Mouse (Mus musculus) CH12.LX (cell line): ENCODE results near the gene Slc15a3. TPM values are rescaled to one million over a fixed set of nuclear protein-coding genes. Genes with fewer than 3 reads are reported as not detected.

ENCODE experiments used
- DNase-seq: peaks from one replicate; pipeline ENCODE4 v3.0.0-alpha.2; 2013; ENCODE audit errors: extremely low read depth
- H3K27ac ChIP-seq: 2 replicates; pipeline ENCODE4 v1.5.1; 2012; ENCODE audit warnings: low read depth, mild to moderate bottlenecking, control low read depth, moderate library complexity; ENCODE audit not compliant: insufficient read depth
- H3K27me3 ChIP-seq: replicated peaks from 2 replicates; pipeline ENCODE3; 2012; ENCODE audit warnings: inconsistent platforms
- H3K36me3 ChIP-seq, 2 experiments: replicated peaks in 1 of 2; 2 replicates each; pipeline versions ENCODE3 to v1.6.1; 2012; ENCODE audit warnings: inconsistent platforms in 1 of 2, low read length in 1 of 2, mild to moderate bottlenecking in 1 of 2, mixed read lengths in 1 of 2, moderate library complexity in 1 of 2; ENCODE audit not compliant: control insufficient read depth in 1 of 2, insufficient read depth in 1 of 2
- H3K4me1 ChIP-seq, 2 experiments: 2 replicates each; pipeline ENCODE4 v1.6.1; 2012; ENCODE audit warnings: inconsistent platforms in 1 of 2, moderate library complexity in 1 of 2; ENCODE audit not compliant: insufficient read depth in 2 of 2, control insufficient read depth in 1 of 2
- H3K4me2 ChIP-seq: 2 replicates; pipeline ENCODE4 v1.6.1; 2012; ENCODE audit warnings: low read depth, mild to moderate bottlenecking, control low read depth; ENCODE audit not compliant: poor library complexity, insufficient read depth, severe bottlenecking
- H3K4me3 ChIP-seq, 3 experiments: fragments of 150-350 bp in 1 of 3; sonication (generic) in 1 of 3; replicated peaks in 1 of 3; 2 replicates each; pipeline versions ENCODE3 to v1.5.1; 2011 to 2012; ENCODE audit warnings: low read depth in 2 of 3, low read length in 2 of 3, mild to moderate bottlenecking in 2 of 3, moderate library complexity in 2 of 3, control low read depth in 1 of 3, improper control_type of control experiment in 1 of 3, inconsistent platforms in 1 of 3, mixed read lengths in 1 of 3; ENCODE audit not compliant: poor library complexity in 1 of 3
- H3K79me2 ChIP-seq: replicated peaks from 2 replicates; pipeline ENCODE4 v1.6.1; 2012; ENCODE audit warnings: mild to moderate bottlenecking, moderate library complexity; ENCODE audit not compliant: control insufficient read depth, poor library complexity, insufficient read depth, severe bottlenecking; ENCODE audit errors: extremely low read depth
- H3K9ac ChIP-seq: 2 replicates; pipeline ENCODE4 v1.6.1; 2012; ENCODE audit warnings: low read depth, mild to moderate bottlenecking, control low read depth, moderate library complexity; ENCODE audit not compliant: insufficient read depth
- H3K9me3 ChIP-seq: replicated peaks from 2 replicates; pipeline ENCODE3; 2012; ENCODE audit warnings: low read length, inconsistent platforms, mixed read lengths
- BHLHE40 ChIP-seq: IDR thresholded peaks from 2 replicates; pipeline ENCODE4 v1.6.1; 2011; ENCODE audit warnings: mild to moderate bottlenecking, low read depth, low read length, improper control_type of control experiment
- CHD2 ChIP-seq: IDR thresholded peaks from 2 replicates; pipeline ENCODE4 v1.6.1; 2011; ENCODE audit warnings: low read length, improper control_type of control experiment
- CTCF ChIP-seq, 2 experiments: IDR thresholded peaks in 1 of 2; conservative IDR thresholded peaks in 1 of 2; 2 replicates each; pipeline ENCODE4 v1.5.1; 2011 to 2012; ENCODE audit warnings: low read depth in 2 of 2, low read length in 2 of 2, improper control_type of control experiment in 1 of 2, inconsistent platforms in 1 of 2, mild to moderate bottlenecking in 1 of 2, moderate library complexity in 1 of 2
- E2F4 ChIP-seq: IDR thresholded peaks from 2 replicates; pipeline ENCODE4 v1.6.1; 2011; ENCODE audit warnings: low read depth, low read length, improper control_type of control experiment; ENCODE audit not compliant: insufficient replicate concordance
- EP300 ChIP-seq: IDR thresholded peaks from 2 replicates; pipeline ENCODE4 v1.6.1; 2011; ENCODE audit warnings: low read length, improper control_type of control experiment
- GABPA ChIP-seq: IDR thresholded peaks from 2 replicates; pipeline ENCODE4 v1.6.1; 2012; ENCODE audit warnings: low read depth, low read length, improper control_type of control experiment, inconsistent platforms; ENCODE audit not compliant: insufficient replicate concordance
- HCFC1 ChIP-seq: IDR thresholded peaks from 2 replicates; pipeline ENCODE4 v1.6.1; 2012; ENCODE audit warnings: low read depth, mild to moderate bottlenecking, inconsistent platforms, low read length, improper control_type of control experiment
- JUND ChIP-seq: conservative IDR thresholded peaks from 2 replicates; pipeline ENCODE4 v1.6.1; 2011; ENCODE audit warnings: low read depth, low read length, improper control_type of control experiment
- MAZ ChIP-seq: IDR thresholded peaks from 2 replicates; pipeline ENCODE4 v1.6.1; 2012; ENCODE audit warnings: low read depth, mild to moderate bottlenecking, inconsistent platforms, low read length, improper control_type of control experiment, moderate library complexity
- MEF2A ChIP-seq: IDR thresholded peaks from 2 replicates; pipeline ENCODE4 v1.6.1; 2014; ENCODE audit warnings: low read depth, mild to moderate bottlenecking, inconsistent platforms, low read length, improper control_type of control experiment, borderline replicate concordance
- NELFE ChIP-seq: IDR thresholded peaks from 2 replicates; pipeline ENCODE4 v1.6.1; 2011; ENCODE audit warnings: low read depth, low read length, improper control_type of control experiment
- POLR2A ChIP-seq: IDR thresholded peaks from 2 replicates; pipeline ENCODE4 v1.6.1; 2011; ENCODE audit warnings: low read depth, mild to moderate bottlenecking, improper control_type of control experiment, low read length
- POLR2AphosphoS2 ChIP-seq: IDR thresholded peaks from 2 replicates; pipeline ENCODE4 v1.6.1; 2011; ENCODE audit warnings: low read depth, low read length, improper control_type of control experiment
- SMC3 ChIP-seq: IDR thresholded peaks from 2 replicates; pipeline ENCODE4 v1.6.1; 2011; ENCODE audit warnings: low read depth, low read length, improper control_type of control experiment
- UBTF ChIP-seq: IDR thresholded peaks from 2 replicates; pipeline ENCODE4 v1.6.1; 2012; ENCODE audit warnings: low read depth, mild to moderate bottlenecking, inconsistent platforms, low read length, improper control_type of control experiment, moderate library complexity
- ZC3H11A ChIP-seq: IDR thresholded peaks from 2 replicates; pipeline ENCODE4 v1.6.1; 2012; ENCODE audit warnings: low read depth, mild to moderate bottlenecking, inconsistent platforms, low read length, improper control_type of control experiment
- ZKSCAN1 ChIP-seq: IDR thresholded peaks from 2 replicates; pipeline ENCODE4 v1.6.1; 2012; ENCODE audit warnings: low read depth, inconsistent platforms, low read length, improper control_type of control experiment, borderline replicate concordance
- ZNF384 ChIP-seq: IDR thresholded peaks from 2 replicates; pipeline ENCODE4 v1.6.1; 2012; ENCODE audit warnings: low read depth, low read length, improper control_type of control experiment, inconsistent platforms
- dilution Hi-C: fragments of 300-500 bp; cut with MboI; formaldehyde crosslinking; loops from 2 replicates; pipeline ENCODE4 v1.14.3; 2020; ENCODE audit warnings: low sequenced_read_pairs; ENCODE audit not compliant: extremely low pct_unique_long_range_greater_than_20kb, extremely low pct_ligation_motif_present
- in situ Hi-C: fragments of 300-500 bp; cut with MboI; formaldehyde crosslinking; loops from 3 replicates; pipeline ENCODE4 v1.14.3; 2019; ENCODE audit warnings: low sequenced_read_pairs, low pct_ligation_motif_present, low pct_unique_long_range_greater_than_20kb, mixed read lengths
- polyA plus RNA-seq: library from polyadenylated mRNA; unstranded; fragments of >175 nt; gene quantifications from 2 replicates; pipeline ENCODE4 v1.2.1, GENCODE M21; 2012; ENCODE audit warnings: low read depth; ENCODE audit not compliant: insufficient read length
- total RNA-seq, 2 experiments: library from RNA; depleted of rRNA; stranded (reverse); fragments of 300-350 nt in 1 of 2; fragments of >200 nt in 1 of 2; gene quantifications; 2 replicates each; pipeline ENCODE4 v1.2.3; 2012 to 2014

Gene Slc15a3
- total and polyA plus RNA-seq, 3 experiments: 84.5 to 219 (median 94.3) TPM

DNA sequence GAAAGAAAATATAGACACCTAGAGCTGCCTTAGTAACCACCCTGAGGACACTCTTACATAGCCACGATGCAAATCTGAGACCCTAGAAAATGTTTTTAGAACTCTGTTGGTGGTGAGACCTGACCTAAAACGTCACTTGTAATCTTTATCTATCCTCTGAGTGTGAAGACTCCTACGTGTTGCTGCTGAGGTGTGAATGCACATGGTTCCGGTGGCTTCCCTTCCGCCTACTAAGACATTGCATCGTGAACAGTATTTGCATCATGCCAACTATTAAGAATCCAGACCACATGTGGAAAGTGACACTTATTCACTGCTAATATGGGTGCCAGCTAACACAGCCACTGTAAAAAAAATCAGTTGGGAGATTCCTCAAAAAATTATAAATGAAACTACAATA, 23.7 kb upstream of the Slc15a3 start:
- in situ Hi-C loops (no loop called here), dilution Hi-C loops (no loop called here)
- no peaks in the 10 kb centered on the region for H3K79me2 ChIP-seq
- no peak overlapping the region for H3K4me2 ChIP-seq
- H3K27ac ChIP-seq: no peak overlapping the region
- no peak for TF ChIP-seq UBTF
- no peak for TF ChIP-seq CTCF (conservative IDR thresholded peaks at IDR 0.05 in 1 of 2, IDR thresholded peaks at IDR 0.05 in 1 of 2; ENCODE audit: low read depth in 2 of 2, low read length in 2 of 2)
- TF ChIP-seq ZNF384: no peak
- no peak overlapping the region for H3K9ac ChIP-seq
- no peaks in the 10 kb centered on the region for H3K36me3 ChIP-seq
- H3K4me3 ChIP-seq: no peak overlapping the region
- DNase-seq: no peak
- no peaks in the 10 kb centered on the region for H3K9me3 ChIP-seq
- H3K4me1 ChIP-seq: peaks cover 0 to 9% of the 10 kb centered on the region in 2 experiments; a peak in 1 of 4 replicates
- no peaks in the 10 kb centered on the region for H3K27me3 ChIP-seq

DNA sequence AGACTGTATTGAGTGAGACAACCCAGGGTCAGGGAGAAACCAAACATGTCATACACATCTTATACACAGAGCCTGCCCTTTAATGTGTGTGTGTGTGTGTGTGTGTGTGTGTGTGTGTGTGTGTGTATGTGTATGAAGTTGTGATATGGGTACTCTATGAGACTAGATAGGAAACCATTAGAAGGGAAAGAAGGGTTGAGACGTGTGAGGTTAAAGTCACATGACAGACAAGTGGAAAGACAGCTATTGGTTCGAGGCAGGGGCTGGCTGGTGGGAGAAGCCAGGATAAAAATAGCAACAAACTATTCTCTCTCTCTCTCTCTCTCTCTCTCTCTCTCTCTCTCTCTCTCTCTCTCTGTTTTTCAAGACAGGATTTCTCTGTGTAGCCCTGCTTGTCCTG, 23.1 kb upstream of the Slc15a3 start:
- Histone ChIP-seq H3K4me2 (no peak overlapping the region), H3K4me3 (no peak overlapping the region), H3K79me2 (no peaks in the 10 kb centered on the region), H3K9ac (no peak overlapping the region), H3K36me3 (no peaks in the 10 kb centered on the region), H3K4me1 (peaks cover 0 to 9% of the 10 kb centered on the region in 2 experiments; a peak in 1 of 4 replicates), H3K9me3 (no peaks in the 10 kb centered on the region), H3K27ac (no peak overlapping the region), H3K27me3 (no peaks in the 10 kb centered on the region)
- no peak for DNase-seq
- in situ Hi-C loops (no loop called here), dilution Hi-C loops (no loop called here)
- TF ChIP-seq JUND (no peak), SMC3 (no peak), E2F4 (no peak), ZKSCAN1 (no peak), HCFC1 (no peak), MEF2A (no peak), CHD2 (no peak), POLR2A (no peak), EP300 (no peak), GABPA (no peak), NELFE (no peak), ZC3H11A (no peak), MAZ (no peak), BHLHE40 (no peak), UBTF (no peak), POLR2AphosphoS2 (no peak)
